Mouse (Mus musculus) layer of hippocampus, adult 18-20 months (tissue): ENCODE results near the gene Szrd1. TPM values are rescaled to one million over a fixed set of nuclear protein-coding genes. Genes with fewer than 3 reads are reported as not detected.
"Not testable (repeated sequence)": the region's sequence is repeated elsewhere in the genome, so short reads cannot be mapped to it uniquely, and the experiment has no call there.

Experiments
- DNase-seq, 2 experiments: peaks; one replicate each; pipeline ENCODE4 v3.0.0; 2022; ENCODE audit warnings: low spot score in 2 of 2
- total RNA-seq, 2 experiments: library from RNA; stranded (reverse); gene quantifications; 2 replicates each; pipeline ENCODE4 v1.2.3; 2021

Gene Szrd1
- total RNA-seq, 2 experiments from 2014 or later = 58.5 to 61.0 TPM

GRCm38 (mm10) chr4:141147112-141148008 lies 7.8 kb upstream of the Szrd1 start, which contains the start of gene Fbxo42:
Fbxo42 (plus strand) TSS chr4:141147913.
- DNase-seq = peak; percentile 91 to 95

DNA sequence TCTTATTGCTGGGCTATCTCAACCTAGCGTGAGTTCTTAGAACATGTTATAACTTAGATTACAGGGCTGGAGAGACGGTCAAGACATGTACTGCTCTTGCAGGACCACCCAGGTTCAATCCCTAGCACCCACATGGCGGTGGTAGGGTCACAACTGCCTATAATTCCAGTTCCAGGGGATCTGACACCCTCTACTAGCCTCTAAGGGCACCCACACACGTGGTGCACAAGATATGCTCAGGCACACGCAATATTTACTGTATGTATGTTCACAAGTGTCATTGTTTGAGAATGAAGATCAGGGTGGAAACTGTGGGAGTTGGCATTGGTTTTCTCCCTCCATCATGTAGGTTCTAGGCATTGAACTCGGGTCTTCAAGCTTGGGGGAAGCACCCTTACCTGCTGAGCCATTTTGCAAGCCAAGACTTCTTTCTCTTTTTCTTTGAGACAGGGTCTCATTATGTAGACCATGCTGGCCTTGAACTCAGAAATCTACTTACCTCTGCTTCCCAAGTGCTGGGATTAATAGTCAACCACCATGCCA lies 7.0 kb upstream of the Szrd1 start:
- no peak for DNase-seq

DNA sequence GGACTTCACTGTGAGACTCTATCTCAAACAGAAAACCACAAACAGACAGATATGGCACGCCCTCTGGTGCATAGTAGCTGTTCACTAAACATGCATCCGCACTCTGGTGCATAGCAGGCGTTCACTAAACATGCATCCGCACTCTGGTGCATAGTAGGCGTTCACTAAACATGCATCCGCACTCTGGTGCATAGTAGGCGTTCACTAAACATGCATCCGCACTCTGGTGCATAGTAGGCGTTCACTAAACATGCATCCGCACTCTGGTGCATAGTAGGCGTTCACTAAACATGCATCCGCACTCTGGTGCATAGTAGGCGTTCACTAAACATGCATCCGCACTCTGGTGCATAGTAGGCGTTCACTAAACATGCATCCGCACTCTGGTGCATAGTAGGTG lies 5.5 kb upstream of the Szrd1 start:
- not testable (repeated sequence) for DNase-seq

GRCm38 (mm10) chr4:141142285-141142811 lies 2.8 kb upstream of the Szrd1 start:
- DNase-seq = peak; percentile 71 to 91

DNA sequence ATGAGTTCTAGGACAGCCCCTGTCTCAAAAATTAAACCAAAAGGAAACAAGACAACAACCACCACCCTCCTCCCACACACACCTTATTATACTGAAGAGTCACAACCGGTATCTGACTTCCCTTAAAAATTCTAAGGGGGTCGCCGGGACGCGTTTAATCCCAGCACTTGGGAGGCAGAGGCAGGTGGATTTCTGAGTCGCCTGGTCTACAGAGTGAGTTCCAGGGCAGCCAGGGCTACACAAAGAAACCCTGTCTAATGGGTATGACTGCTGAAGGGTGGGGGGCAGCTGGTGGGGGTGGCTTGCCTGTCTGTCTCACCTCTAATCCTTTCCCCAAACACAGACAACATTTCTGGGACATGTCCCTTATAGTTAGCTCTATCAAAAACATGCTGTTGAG lies 1.4 kb upstream of the Szrd1 start:
- no peak for DNase-seq

GRCm38 (mm10) chr4:141140354-141140753 lies 779 bp upstream of the Szrd1 start:
- not testable (repeated sequence) for DNase-seq

DNA sequence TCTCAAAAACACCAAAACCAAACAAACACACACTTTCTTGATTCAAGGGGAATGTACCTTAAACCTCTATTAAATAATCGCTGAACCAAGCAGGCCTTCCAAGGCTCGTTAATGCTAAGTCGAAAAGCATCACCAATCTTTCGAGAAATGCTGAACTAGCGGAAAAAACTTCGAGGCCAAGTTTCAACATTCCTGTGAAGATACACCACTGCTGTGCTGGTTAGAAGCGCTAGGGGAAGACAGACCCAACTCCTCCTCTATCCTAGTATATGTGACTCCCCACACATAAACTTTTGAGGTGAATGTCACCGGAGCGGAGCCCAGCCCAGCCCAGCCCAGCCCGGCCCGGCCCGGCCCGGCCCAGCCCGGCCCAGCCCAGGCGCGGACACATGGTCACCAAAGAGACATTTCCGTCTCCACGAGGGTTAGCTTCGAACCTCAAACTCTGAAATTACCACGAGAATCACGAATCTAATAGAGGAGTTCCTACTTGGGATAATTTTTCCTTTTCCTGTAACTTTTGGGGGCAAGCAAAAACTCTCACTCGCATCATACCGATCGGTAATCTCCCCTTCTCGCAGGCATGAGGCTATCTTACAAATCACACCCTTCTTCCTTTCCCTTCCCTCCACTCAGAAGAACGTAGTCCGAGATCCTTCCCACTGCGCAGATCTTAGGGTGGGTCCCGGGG lies 1.0 kb downstream of the Szrd1 start:
- DNase-seq = no peak

DNA sequence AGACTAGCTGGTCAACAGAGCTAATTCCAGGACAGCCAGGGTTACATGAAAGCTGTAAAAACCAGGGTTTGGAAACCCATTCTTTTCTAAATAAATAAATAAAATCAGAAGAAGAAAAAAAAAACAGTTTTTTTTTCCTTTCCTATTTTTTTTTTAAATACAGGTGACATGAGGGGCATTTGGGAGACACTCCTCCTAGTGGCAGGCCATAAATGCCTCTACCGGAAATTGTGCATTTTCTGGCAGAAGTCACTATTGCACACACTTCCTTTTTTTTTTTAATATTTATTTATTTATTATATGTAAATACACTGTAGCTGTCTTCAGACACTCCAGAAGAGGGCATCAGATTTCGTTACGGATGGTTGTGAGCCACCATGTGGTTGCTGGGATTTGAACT lies 1.8 kb downstream of the Szrd1 start:
- not testable (repeated sequence) for DNase-seq

GRCm38 (mm10) chr4:141136126-141136525 lies 3.4 kb downstream of the Szrd1 start:
- DNase-seq = no peak

DNA sequence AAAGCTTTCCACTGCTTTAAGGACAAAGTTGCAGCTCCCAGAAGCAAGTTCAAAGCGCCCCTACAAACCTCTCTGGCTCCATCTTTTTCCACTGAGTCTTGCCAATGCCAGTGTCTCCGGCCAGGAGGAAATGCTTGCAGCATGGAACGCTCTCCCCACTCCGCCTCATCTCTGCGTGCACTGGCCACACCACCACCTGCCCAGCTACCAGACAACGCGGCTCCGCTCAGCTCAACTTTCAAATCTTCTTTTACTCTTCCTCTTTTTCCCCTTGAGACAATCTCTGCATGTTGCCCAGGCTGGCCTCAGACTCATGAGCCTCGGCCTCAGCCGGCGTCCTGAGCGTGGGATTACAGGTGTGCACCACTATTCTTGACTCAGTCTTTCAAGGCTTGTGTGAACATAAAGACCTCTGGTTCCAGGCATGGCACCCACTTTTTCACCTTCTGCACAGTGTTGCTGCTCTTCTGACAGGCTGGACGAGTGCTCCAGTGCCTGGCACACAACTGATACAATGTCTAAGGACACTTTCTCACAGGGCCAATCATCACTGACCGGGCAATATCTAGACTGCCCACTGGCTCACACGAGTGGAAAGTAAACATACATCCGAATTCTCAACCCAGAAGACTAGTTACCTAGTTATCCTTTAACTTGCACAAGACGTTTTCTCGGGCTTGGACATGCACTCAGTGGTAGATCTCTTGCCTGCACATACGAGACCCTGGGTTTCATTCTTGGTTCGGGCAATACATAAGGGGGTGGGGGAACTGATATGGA lies 4.6 kb downstream of the Szrd1 start:
- DNase-seq = no peak

- DNase-seq = peak in 1 of 2 experiments; percentile 40
These were observed 5.5 kb downstream of the Szrd1 start for GRCm38 (mm10) chr4:141134031-141134441.

DNA sequence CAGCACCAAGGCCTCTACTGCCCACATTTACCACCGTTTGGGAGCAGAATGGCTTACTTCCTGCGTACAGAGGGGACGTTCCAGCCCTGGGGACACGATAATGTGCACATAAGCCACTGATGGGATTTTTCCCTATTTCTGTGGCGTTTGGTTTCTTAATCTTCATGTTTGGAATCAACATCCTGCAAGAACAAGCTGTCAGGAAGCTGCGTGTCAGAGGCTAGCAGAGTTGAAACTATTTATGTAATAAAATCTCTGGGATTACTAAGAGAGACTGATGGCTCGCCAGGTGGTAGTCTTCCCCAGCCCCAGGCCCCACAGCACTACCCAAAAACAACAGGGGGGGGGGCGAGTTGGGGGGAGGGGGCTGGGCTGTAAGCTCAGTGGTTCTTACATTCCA lies 6.3 kb downstream of the Szrd1 start:
- DNase-seq = no peak

GRCm38 (mm10) chr4:141132191-141132590 lies 7.4 kb downstream of the Szrd1 start:
- no peak for DNase-seq

- DNase-seq = no peak
These were observed 8.0 kb downstream of the Szrd1 start for GRCm38 (mm10) chr4:141131531-141132061.

DNA sequence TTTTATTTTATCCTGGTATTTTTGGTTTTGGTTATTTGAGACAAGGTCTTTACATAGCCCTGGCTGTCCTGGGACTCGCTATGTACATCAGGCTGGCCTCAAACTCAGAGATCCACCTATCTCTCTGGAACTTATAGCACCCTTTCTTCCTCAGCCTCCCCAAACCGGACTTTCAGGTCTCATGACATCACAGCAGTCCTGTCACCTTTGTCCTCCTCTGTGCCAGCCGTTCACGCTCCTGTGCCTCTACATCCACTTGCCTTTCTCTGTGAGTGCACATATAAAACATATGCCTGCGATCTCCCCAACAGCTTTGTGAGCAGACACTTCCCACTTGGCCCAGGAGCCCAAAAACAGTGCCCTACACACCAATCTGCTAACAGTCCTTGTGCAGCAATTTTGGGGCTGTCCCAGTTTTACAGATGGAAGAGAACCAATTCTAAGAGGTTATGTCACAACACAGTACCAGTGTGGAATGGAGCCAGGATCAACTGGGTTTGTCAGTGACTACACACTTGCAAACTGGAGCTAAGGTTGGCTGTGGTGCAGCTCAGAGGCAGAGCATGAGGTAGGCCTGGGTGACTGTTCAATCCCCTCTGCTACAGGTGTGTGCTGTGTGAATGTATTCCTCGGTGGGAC lies 8.8 kb downstream of the Szrd1 start:
- peak; percentile 35 to 81 for DNase-seq

GRCm38 (mm10) chr4:141129190-141129710 lies 10.3 kb downstream of the Szrd1 start:
- no peak for DNase-seq

DNA sequence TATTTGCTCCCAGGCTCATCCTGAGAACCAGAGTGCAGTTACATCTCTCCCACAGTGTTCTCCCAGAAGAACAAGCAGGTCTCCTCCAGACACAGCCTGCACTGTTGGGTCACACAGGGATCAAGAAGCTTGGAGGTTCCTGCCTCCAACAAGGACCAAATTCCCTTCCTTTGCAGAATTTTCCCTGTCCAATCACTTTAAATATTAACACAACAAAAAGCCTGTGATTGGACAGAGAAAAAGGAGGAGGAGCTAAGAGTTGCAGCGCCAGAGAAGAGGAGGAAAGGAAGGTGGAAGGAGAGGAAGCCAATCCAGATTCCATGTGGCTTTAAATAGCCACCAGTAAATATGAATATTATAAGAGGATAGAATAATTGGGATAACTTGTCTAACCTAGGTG lies 16.5 kb downstream of the Szrd1 start:
- DNase-seq = no peak

DNA sequence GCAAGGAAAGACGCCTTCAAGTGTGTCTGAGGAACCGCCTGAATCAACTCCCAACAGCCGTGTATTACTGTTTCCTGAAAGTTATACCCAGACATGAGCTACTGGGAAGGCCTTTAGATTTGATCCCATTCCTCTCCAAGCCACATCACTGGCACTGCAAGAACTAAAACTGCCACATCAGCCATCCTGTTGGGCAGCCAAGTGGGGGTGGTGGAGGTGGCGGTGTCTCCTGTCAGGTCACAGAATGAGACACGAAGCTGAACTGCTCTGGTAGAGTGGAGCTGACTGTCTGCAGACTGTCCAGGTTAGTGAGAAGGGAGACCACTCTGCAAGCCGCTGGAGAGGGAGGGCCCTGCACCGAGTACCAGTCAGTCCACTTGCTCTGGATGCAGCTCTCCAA lies 16.9 kb downstream of the Szrd1 start:
- DNase-seq = no peak

- DNase-seq = peak; percentile 51 to 80
These were observed 18.9 kb downstream of the Szrd1 start for GRCm38 (mm10) chr4:141120700-141121099.

DNA sequence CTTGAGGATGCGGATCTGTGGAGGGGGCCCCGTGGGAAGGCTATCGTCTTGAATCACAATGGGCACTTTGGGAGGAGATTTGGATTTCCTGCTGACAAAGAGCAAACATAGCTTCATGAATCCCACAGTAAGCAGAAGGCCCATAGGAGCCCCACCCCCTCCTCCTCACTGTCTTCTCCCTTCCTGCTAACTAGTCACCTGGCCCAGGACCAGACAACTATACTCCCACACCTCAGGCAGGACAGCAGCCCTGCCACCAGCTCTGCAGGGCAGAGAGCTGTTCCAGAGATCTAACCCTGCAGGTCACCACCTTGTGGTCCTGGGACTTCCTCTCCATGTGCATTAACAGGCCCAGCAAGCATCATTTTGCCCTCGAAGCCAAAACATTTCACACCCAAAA lies 20.9 kb downstream of the Szrd1 start:
- DNase-seq = no peak
